Mouse (Mus musculus) lung, adult 2 months (tissue): Measurements from ENCODE around the gene Methig1.

ENCODE experiments used
- CTCF ChIP-seq: fragments of 200-500 bp; IDR thresholded peaks from 2 replicates; pipeline ENCODE4 v1.5.1; 2011; ENCODE audit warnings: mild to moderate bottlenecking, low read length, control low read depth; ENCODE audit not compliant: insufficient read depth
- POLR2A ChIP-seq: fragments of 200-500 bp; IDR thresholded peaks from 2 replicates; pipeline ENCODE4 v1.6.1; 2011; ENCODE audit warnings: low read depth, mild to moderate bottlenecking, control low read depth, low read length, borderline replicate concordance; ENCODE audit errors: extremely low read depth

DNA sequence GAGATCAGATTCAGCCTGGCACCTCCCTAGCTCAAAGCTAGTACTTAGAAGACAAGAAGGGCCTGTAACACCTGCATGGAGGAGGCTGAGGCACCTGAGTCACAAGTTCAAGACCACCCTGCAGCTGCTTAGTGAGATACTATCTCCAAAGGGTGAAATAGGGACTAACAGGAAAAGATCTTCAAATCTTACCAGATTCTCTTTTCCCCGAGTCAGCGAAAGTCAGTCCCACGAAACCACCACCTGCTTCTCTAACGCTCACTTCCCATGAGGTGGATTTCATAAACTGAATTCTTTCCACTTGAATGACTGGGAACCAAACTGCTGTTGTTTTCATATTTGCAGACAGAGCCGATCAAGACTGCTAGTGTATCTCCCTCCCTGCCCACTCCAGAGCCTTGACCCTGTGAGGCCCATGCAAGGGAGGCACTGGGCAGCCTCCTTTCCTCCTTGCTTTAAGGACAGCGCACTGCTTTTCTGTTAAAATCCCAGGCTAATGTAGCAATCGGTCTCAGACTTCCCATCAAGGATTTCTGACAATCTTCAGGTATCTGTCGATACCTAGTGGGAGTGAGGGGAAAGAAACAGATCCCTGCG is 65.0 kb downstream of the Methig1 start:
- TF ChIP-seq CTCF = no peak
- TF ChIP-seq POLR2A = no peak
